Mouse (Mus musculus) lung, adult 2 months (tissue): ENCODE results near the gene Gjc1.

Experiments used
- CTCF ChIP-seq: fragments of 200-500 bp; IDR thresholded peaks from 2 replicates; pipeline ENCODE4 v1.5.1; 2011; ENCODE audit warnings: mild to moderate bottlenecking, low read length, control low read depth; ENCODE audit not compliant: insufficient read depth
- POLR2A ChIP-seq: fragments of 200-500 bp; IDR thresholded peaks from 2 replicates; pipeline ENCODE4 v1.6.1; 2011; ENCODE audit warnings: low read depth, mild to moderate bottlenecking, control low read depth, low read length, borderline replicate concordance; ENCODE audit errors: extremely low read depth

DNA sequence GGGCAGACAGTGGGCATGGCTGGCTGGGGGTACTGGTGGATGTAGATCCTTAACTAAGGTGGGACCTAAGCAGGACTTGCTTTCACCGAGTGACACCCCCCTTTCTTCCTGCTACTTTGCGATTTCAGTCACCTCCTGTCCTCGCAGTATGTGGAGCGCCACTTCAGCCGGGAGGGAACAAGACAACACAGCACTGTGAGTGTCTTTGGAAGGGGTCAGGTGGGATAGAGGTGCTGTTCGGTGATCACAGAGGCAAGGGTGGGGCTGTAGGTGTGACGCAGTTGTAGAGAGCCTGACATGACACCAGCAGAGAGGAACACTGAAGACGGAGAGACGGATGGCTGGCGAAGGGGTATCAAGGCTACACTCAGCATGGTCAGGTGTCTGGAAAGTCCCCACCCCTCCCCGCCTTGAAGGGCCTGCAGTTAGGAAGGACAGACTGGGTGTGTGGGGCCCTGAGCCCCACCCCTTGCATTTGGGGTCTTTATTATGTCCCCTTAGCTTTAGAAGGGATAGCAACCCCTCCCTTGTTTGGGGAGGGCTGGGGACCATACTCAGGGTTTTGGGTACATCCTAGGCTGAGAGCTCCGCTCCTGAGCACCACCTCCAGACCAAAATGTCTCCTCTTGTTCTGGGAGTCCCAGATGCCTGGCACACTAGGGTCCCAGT lies 49.4 kb downstream of the Gjc1 start:
- TF ChIP-seq CTCF (no peak), POLR2A (no peak)
